Mouse (Mus musculus) cerebellum, postnatal 14 days (tissue): ENCODE results near the gene Trmt11.
A peak's percentile ranks its signal among the peaks of the same experiment; 100 is the strongest.
"Not testable (repeated sequence)": the region's sequence is repeated elsewhere in the genome, so short reads cannot be mapped to it uniquely, and the experiment has no call there.

Source experiments
- DNase-seq, 2 experiments: peaks; one replicate each; pipeline ENCODE4 v3.0.0; 2021; ENCODE audit warnings: mixed read lengths in 2 of 2

Gene Trmt11

GRCm38 (mm10) chr10:30555686-30556578 lies 44.6 kb downstream of the Trmt11 start:
- no peak for DNase-seq

GRCm38 (mm10) chr10:30552377-30552776 lies 48.2 kb downstream of the Trmt11 start:
- DNase-seq, result no peak

- DNase-seq, result no peak
Observed at GRCm38 (mm10) chr10:30549974-30550373, 50.6 kb downstream of the Trmt11 start.

GRCm38 (mm10) chr10:30538538-30538815 lies 62.1 kb downstream of the Trmt11 start:
- DNase-seq, result no peak

- DNase-seq, result peak; percentile 6 to 10
Observed at GRCm38 (mm10) chr10:30537734-30538537, 62.6 kb downstream of the Trmt11 start.

GRCm38 (mm10) chr10:30535930-30536329 lies 64.6 kb downstream of the Trmt11 start:
- not testable (repeated sequence) for DNase-seq

- no peak for DNase-seq
Observed at GRCm38 (mm10) chr10:30527122-30527521, 73.4 kb downstream of the Trmt11 start.

GRCm38 (mm10) chr10:30521727-30522126 lies 78.8 kb downstream of the Trmt11 start:
- no peak for DNase-seq

GRCm38 (mm10) chr10:30519143-30519542 lies 81.4 kb downstream of the Trmt11 start:
- DNase-seq, result no peak

GRCm38 (mm10) chr10:30517224-30517623 lies 83.3 kb downstream of the Trmt11 start:
- DNase-seq, result no peak

GRCm38 (mm10) chr10:30516771-30517170 lies 83.8 kb downstream of the Trmt11 start:
- no peak for DNase-seq

GRCm38 (mm10) chr10:30504736-30505135 lies 95.8 kb downstream of the Trmt11 start:
- DNase-seq, result no peak

- DNase-seq, result no peak
Observed at GRCm38 (mm10) chr10:30503168-30503567, 97.4 kb downstream of the Trmt11 start.

- no peak for DNase-seq
Observed at GRCm38 (mm10) chr10:30502718-30503117, 97.8 kb downstream of the Trmt11 start.

- not testable (repeated sequence) for DNase-seq
Observed at GRCm38 (mm10) chr10:30498223-30498622, 102.3 kb downstream of the Trmt11 start.
